Mouse (Mus musculus) kidney, embryonic 15.5 days (tissue): ENCODE results near the gene Loxl3. TPM values are rescaled to one million over a fixed set of nuclear protein-coding genes. Genes with fewer than 3 reads are reported as not detected.

Experiments
- ATAC-seq: fragments of 200-750 bp; cut with Nextera tagmentation; replicated peaks from 2 replicates; pipeline ENCODE4 v1.8.0; 2017; ENCODE audit warnings: moderate TSS enrichment; ENCODE audit not compliant: low FRiP score
- H3K27ac ChIP-seq: fragments of 300-500 bp; sonication (generic); 2 replicates; pipeline ENCODE4 v1.5.1; 2015; ENCODE audit warnings: mild to moderate bottlenecking, inconsistent platforms
- H3K27me3 ChIP-seq: fragments of 300-500 bp; sonication (generic); 2 replicates; pipeline ENCODE4 v1.6.1; 2015; ENCODE audit warnings: inconsistent platforms
- H3K36me3 ChIP-seq: fragments of 300-500 bp; sonication (generic); 2 replicates; pipeline ENCODE4 v1.6.1; 2015; ENCODE audit warnings: inconsistent platforms
- H3K4me1 ChIP-seq: fragments of 300-500 bp; sonication (generic); 2 replicates; pipeline ENCODE4 v1.6.1; 2015; ENCODE audit warnings: inconsistent platforms
- H3K4me2 ChIP-seq: fragments of 300-500 bp; sonication (generic); 2 replicates; pipeline ENCODE4 v1.6.1; 2015; ENCODE audit warnings: moderate library complexity, mild to moderate bottlenecking, inconsistent platforms
- H3K4me3 ChIP-seq: fragments of 300-500 bp; sonication (generic); replicated peaks from 2 replicates; pipeline ENCODE4 v1.5.1; 2015; ENCODE audit warnings: mild to moderate bottlenecking, inconsistent platforms
- H3K9ac ChIP-seq: fragments of 300-500 bp; sonication (generic); 2 replicates; pipeline ENCODE4 v1.6.1; 2015; ENCODE audit warnings: mild to moderate bottlenecking, inconsistent platforms
- H3K9me3 ChIP-seq: fragments of 300-500 bp; sonication (generic); replicated peaks from 2 replicates; pipeline ENCODE4 v1.6.1; 2016; ENCODE audit warnings: inconsistent platforms
- WGBS: fragments of 180-500 bp; shearing (Covaris S2); methylation state at CpG from one replicate; pipeline ENCODE4 v1.1.7; 2015; ENCODE audit warnings: mixed read lengths; 5-methylcytosine and 5-hydroxymethylcytosine counted together
- polyA plus RNA-seq: library from polyadenylated mRNA; unstranded; fragments of >200 nt; fragmentation: Nextera tagmentation; extraction: Ambion mirVana; gene quantifications from 2 replicates; pipeline ENCODE4 v1.2.1, GENCODE M21; 2015

Gene Loxl3
- polyA plus RNA-seq, 1 experiment from 2014 or later: 21.6 TPM

DNA sequence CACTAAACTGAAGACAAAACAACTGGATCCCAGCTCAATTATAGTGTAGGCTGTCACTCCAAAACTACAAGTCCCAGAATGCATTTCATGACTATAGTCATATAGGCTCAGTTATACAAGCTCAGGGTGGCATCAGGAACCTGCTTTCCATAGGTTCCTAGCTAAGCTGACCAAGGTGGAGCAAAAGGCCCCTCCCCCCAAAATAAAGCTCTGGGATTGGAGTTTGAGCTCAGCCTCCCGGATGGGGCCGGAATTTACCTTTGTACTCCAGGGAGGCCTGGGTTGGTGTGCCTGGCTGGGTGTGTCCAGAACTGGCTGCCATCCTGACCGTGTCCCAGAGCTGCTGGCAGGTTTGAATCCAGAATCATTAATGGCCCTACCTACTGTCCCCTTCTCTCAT is 23.8 kb downstream of the Loxl3 start, which contains the start of gene Dqx1:
TSS of gene Dqx1 (plus strand) at position 55 of the 400 bp plus-strand sequence.
- no peak within 1 kb of the TSS; the same call in 1 of the 2 replicates for H3K27ac ChIP-seq
- H3K9me3 ChIP-seq: no peaks in the 10 kb centered on the region
- peaks cover 23% of the 10 kb centered on the region for H3K36me3 ChIP-seq
- peak within 1 kb of the TSS; percentile 14 for H3K4me2 ChIP-seq
- H3K27me3 ChIP-seq: peaks cover 22% of the 10 kb centered on the region
- ATAC-seq: no peak
- WGBS: 40% methylated on average over 3 of the region's 3 CpGs
- H3K4me3 ChIP-seq: peak within 1 kb of the TSS; percentile 16; the same call in 1 of the 2 replicates
- H3K9ac ChIP-seq: no peak within 1 kb of the TSS
- peaks cover 30% of the 10 kb centered on the region for H3K4me1 ChIP-seq

DNA sequence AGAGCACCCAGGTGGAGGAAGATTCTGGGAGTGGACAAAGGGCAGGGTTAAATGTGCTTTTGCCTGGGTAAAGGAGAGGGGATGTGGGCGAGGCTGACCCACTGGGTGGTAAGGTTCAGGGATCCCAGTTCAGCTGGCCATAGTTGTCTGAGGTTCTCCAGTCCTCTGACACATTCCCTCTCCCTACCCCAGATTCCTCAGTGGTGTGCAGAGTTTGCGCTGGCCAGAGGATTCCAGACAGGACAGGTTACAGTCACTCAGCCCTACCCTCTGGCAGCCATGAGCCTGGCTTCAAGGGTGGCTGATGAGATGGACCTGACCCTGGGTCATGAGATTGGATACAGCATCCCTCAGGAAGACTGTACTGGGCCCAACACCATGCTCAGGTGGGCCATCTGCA is 24.8 kb downstream of the Loxl3 start:
- peaks cover 32% of the 10 kb centered on the region for H3K27me3 ChIP-seq
- peaks cover 21% of the 10 kb centered on the region for H3K4me1 ChIP-seq
- peak overlapping the region; percentile 14 for H3K4me2 ChIP-seq
- H3K27ac ChIP-seq: no peak overlapping the region
- H3K36me3 ChIP-seq: peaks cover 23% of the 10 kb centered on the region
- no peak for ATAC-seq
- no peaks in the 10 kb centered on the region for H3K9me3 ChIP-seq
- WGBS: 88% methylated on average over 2 of the region's 2 CpGs
- no peak overlapping the region for H3K4me3 ChIP-seq
- H3K9ac ChIP-seq: no peak overlapping the region

DNA sequence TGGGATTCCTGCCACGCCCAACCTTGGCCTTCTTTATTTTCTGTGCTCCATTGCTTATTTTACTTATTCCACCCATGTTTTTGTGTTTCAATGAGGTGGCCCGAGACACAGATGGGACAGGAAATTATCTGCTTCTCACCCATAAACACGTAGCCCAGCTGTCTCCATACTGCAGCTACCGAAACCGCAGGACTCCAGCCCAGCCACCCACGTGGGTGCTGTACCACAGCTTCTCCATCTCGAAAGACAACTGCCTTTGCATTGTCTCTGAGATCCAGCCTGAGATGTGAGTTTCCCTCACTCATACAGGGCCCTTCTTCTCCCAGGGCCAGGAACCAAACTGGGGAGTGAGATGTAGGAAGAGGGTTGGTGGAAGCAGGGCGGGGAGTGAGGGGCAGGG is 32.0 kb downstream of the Loxl3 start:
- Histone ChIP-seq H3K36me3 (no peaks in the 10 kb centered on the region), H3K27ac (no peak overlapping the region), H3K9ac (no peak overlapping the region), H3K4me2 (no peak overlapping the region), H3K9me3 (no peaks in the 10 kb centered on the region), H3K4me3 (no peak overlapping the region), H3K27me3 (peaks cover 100% of the 10 kb centered on the region), H3K4me1 (peaks cover 28% of the 10 kb centered on the region)
- WGBS: 50% methylated on average over 8 of the region's 8 CpGs
- ATAC-seq: no peak

DNA sequence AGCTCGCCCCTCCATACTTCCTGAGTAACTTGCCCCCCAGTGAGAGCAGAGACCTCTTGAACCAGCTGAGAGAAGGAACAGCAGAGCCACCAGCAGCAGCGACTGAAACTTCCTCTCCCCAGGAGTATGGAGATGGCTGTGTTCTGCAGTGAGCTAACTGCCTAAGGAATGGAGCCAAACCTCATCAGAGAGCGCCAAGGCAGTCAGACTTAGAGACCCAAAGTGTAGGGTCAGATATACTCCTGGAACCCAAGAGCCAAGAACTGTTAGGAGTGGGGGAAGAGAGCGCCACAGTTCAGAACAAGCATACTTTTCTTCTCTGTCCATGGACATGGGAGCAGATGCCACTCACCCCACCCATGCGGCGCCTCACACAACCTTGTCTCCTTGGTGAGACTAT is 32.5 kb downstream of the Loxl3 start:
- ATAC-seq: no peak
- H3K4me2 ChIP-seq: no peak overlapping the region
- WGBS: 30% methylated on average over 6 of the region's 6 CpGs

DNA sequence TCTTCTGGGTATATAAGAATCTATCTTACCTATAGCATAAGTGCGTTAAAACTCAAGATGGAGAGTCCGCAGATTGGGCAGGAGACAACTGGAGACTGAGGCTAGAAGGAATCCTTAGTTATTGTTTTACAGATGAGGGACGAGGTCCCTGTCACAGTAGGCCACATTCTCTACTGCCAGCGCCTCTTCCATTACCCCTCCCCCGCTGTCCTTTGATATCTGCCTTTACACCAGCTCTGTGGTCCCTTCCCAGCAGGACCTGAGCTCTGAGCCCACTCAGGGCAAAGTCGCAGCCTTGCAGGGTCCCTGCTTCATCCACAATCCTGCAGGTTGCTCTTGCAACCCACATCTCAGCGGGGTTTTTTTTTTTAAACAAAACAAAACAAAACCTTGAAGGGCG is 34.2 kb downstream of the Loxl3 start:
- H3K4me2 ChIP-seq: peak overlapping the region; percentile 62
- peak overlapping the region; percentile 41 for H3K4me3 ChIP-seq
- 11% methylated on average over 8 of the region's 8 CpGs for WGBS

More for the DNA sequence above, 32.5 kb downstream of the Loxl3 start:
- Histone ChIP-seq H3K4me3 (no peak overlapping the region), H3K27me3 (peaks cover 100% of the 10 kb centered on the region), H3K27ac (no peak overlapping the region), H3K4me1 (peaks cover 32% of the 10 kb centered on the region), H3K9ac (no peak overlapping the region), H3K9me3 (no peaks in the 10 kb centered on the region), H3K36me3 (no peaks in the 10 kb centered on the region)

DNA sequence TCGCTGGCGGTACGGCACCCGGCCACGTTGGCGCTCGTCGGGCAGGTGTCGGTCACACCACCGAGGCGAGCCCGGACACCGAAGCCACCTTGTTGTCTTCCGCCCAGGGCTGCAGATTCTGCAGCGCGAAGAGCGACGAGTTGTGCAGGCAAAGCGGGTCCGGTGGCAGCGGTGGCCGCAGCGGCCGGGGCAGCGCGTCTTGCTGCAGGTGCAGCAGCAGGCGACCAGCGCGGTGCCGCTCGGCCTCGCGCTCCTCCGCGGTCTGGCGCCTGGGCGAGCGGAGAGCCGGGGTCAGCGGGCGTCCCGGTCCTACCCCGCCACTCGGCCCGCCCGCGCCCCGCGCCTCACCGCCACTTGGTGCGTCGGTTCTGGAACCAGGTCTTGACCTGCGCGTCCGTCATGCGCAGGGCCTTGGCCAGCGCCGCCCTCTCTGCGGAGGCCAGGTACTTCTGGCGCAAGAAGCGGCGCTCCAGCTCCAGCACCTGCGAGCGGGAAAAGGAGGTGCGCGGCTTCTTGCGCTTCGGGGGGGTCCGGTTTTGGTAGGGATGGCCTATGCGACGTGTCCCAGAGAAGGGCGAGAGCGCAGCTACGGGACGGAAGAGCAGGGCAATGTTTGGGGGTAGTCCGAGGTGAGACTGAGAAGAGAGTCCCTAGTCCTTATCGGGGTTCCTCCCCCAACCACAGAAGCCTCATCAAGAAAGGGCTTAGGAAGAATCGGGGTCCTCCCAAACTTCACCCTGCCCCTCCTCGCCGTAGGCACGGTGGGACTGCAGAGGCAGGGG is 34.9 kb downstream of the Loxl3 start:
- ATAC-seq: no peak
- Histone ChIP-seq H3K36me3 (no peaks in the 10 kb centered on the region), H3K9me3 (no peaks in the 10 kb centered on the region), H3K27ac (no peak overlapping the region), H3K4me2 (peak overlapping the region; percentile 62), H3K9ac (no peak overlapping the region), H3K4me1 (peaks cover 33% of the 10 kb centered on the region), H3K27me3 (peaks cover 99% of the 10 kb centered on the region), H3K4me3 (peak overlapping the region; percentile 41)
- WGBS: under 1% methylated on average over 81 of the region's 81 CpGs

More for the DNA sequence above, 34.2 kb downstream of the Loxl3 start:
- peaks cover 100% of the 10 kb centered on the region for H3K27me3 ChIP-seq
- no peak overlapping the region for H3K27ac ChIP-seq
- no peaks in the 10 kb centered on the region for H3K9me3 ChIP-seq
- ATAC-seq: no peak
- no peak overlapping the region for H3K9ac ChIP-seq
- no peaks in the 10 kb centered on the region for H3K36me3 ChIP-seq
- peaks cover 33% of the 10 kb centered on the region for H3K4me1 ChIP-seq

DNA sequence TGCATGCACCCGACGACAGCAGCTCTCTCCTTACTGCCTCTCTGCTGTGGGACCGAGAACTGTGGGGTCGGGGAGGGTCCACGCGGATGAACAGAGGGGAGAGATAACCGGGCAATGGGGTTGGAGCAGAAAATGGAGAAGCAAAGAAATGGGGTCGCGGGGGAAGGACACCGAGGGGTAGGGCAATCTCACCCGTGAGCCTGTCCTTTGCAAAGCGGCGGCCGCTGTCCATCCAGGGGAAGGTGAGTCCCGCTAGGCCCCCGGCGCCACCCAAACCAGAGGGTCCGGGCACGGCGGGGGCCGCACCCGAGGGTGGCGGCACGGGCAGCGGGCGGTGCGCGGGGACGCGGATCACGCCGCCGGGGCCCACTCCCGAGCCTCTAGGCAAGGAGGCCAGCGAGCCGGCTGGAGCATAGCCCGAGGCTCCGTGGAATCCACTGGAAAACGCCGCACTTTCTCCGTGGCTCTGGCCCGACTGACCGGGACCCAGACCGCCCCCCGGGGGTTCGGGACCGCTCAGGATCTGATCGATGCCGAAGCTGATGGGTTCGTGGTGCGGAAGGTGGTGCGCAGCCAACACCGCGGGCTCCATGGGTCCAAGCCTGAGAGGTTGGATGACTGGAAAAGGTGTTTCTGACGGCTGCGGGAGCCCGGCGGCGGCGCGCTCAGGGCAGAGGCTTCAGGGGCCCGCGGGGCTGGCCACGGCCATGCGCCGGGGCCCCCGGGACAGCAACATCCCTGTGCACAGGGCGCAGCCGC is 35.7 kb downstream of the Loxl3 start:
- Histone ChIP-seq H3K27ac (no peak overlapping the region), H3K9me3 (no peaks in the 10 kb centered on the region), H3K9ac (no peak overlapping the region), H3K4me1 (peaks cover 33% of the 10 kb centered on the region), H3K27me3 (peaks cover 99% of the 10 kb centered on the region), H3K4me2 (peak overlapping the region; percentile 62), H3K4me3 (peak overlapping the region; percentile 41), H3K36me3 (no peaks in the 10 kb centered on the region)
- peak; percentile 37; the same call in 1 of the 2 replicates for ATAC-seq
- under 1% methylated on average over 62 of the region's 69 CpGs for WGBS

DNA sequence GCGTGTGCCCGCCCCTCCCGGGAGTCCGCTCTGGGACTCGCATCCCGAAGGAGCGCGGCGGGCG is 36.1 kb downstream of the Loxl3 start, which contains the start of gene Tlx2:
TSS of gene Tlx2 (minus strand) at position 47 of the 64 bp plus-strand sequence.
- H3K4me1 ChIP-seq: peaks cover 33% of the 10 kb centered on the region
- 1% methylated on average over 10 of the region's 10 CpGs for WGBS
- 0 out of 2 replicates have a peak within 1 kb of the TSS, but pooled peaks have one; percentile 4 for H3K27ac ChIP-seq

DNA sequence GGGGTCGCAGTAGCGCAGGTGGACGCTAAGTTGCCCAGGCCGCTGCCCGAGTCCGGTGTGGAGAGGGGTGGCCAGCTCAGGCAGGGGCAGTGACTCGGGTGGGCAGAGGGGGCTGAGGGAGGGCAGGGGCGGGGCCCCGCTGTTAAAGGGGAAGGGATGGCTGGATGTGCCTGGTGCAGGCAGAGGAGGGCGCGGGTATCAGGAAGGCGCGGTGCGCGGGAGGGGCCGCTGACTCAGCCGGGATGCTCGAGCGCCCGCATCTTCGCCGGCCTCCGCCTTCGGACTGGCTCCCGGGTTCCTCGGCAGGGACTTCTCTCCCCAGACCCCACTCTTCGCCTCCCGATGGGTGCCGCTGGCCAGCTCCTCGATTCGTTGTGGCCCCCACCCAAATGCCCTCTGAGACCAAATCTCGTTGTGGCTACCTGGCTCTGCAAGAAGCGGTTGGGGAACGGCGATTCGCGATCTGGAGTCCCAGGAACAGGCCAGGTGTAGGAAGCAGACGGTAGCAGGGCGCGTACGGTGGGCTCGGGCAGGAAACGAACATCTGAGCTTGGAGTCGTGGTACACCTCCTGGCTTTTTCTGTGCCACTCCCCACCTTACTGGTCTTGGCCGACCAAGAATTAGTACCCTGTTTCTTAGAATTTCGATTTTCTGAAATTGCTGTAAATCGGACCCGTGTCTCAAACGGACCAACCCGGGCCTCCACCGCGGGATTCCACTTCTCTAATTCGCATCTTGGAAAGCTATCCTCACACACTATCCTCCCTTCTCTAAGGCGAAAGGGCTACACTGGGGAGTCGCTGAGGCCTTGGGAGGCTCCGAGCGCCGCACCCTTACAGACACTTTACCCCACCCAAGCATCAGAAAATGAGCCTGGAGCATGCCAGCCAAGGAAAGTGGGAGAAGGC is 36.6 kb downstream of the Loxl3 start:
- H3K9me3 ChIP-seq: no peaks in the 10 kb centered on the region
- no peak overlapping the region for H3K9ac ChIP-seq
- ATAC-seq: peak; percentile 37; the same call in 1 of the 2 replicates
- no peaks in the 10 kb centered on the region for H3K36me3 ChIP-seq
- peak overlapping the region; percentile 41 for H3K4me3 ChIP-seq
- H3K27ac ChIP-seq: no peak overlapping the region
- H3K27me3 ChIP-seq: peaks cover 99% of the 10 kb centered on the region
- peak overlapping the region; percentile 62 for H3K4me2 ChIP-seq
- peaks cover 33% of the 10 kb centered on the region for H3K4me1 ChIP-seq
- under 1% methylated on average over 58 of the region's 58 CpGs for WGBS

More for the DNA sequence above, 36.1 kb downstream of the Loxl3 start, which contains the start of gene Tlx2:
- no peaks in the 10 kb centered on the region for H3K9me3 ChIP-seq
- H3K27me3 ChIP-seq: peaks cover 99% of the 10 kb centered on the region
- peak within 1 kb of the TSS; percentile 62 for H3K4me2 ChIP-seq
- no peaks in the 10 kb centered on the region for H3K36me3 ChIP-seq
- ATAC-seq: no peak
- no peak within 1 kb of the TSS for H3K9ac ChIP-seq
- H3K4me3 ChIP-seq: peak within 1 kb of the TSS; percentile 41

DNA sequence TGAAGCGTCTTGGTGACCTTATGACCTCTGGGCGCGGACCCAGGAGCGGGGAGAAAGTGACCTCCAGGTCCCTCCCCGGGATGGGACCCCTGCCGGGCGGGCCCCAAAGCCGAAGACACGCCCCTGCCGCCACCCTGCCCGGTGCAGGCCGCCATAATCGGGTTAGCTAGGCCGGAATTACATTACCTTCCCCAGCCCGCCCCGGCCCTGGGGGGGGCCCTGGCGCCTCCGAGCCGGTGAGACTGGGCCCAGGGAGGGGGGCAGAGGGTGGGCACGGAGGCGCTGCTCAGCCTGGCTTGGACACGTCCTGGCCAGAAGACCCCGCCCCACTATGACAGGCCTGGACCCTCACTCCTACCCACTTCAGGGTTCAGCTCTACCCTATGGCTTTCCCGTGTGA is 37.2 kb downstream of the Loxl3 start:
- Histone ChIP-seq H3K4me1 (peaks cover 33% of the 10 kb centered on the region), H3K27ac (0 out of 2 replicates have a peak overlapping the region, but pooled peaks have one; percentile 4), H3K36me3 (no peaks in the 10 kb centered on the region), H3K9me3 (no peaks in the 10 kb centered on the region), H3K9ac (no peak overlapping the region), H3K4me3 (peak overlapping the region; percentile 41), H3K4me2 (peak overlapping the region; percentile 62), H3K27me3 (peaks cover 99% of the 10 kb centered on the region)
- 2% methylated on average over 24 of the region's 24 CpGs for WGBS
- ATAC-seq: peak; percentile 23; the same call in 1 of the 2 replicates

DNA sequence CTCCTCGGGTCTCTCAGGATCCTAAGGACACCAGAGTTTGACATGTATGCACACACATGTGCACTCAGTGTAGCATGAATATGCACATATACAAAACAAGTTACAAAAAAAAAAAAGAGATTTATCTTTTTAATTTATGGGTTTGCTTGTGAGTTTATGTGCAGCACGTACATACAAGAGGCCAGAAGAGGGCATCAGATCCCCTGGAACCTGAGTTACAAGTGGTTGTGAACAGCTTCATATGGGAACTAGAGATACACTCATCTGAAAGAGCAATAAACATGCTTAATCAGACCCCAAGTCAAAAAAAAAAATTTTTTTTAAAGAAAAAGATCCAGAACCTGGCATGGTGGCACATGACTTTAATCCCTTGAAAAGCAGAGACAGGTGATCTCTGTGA is 41.0 kb downstream of the Loxl3 start:
- H3K36me3 ChIP-seq: peaks cover 4% of the 10 kb centered on the region
- peaks cover 72% of the 10 kb centered on the region for H3K27me3 ChIP-seq
- ATAC-seq: no peak
- peaks cover 36% of the 10 kb centered on the region for H3K4me1 ChIP-seq
- 30% methylated on average over 2 of the region's 2 CpGs for WGBS
- no peak overlapping the region for H3K4me3 ChIP-seq
- no peak overlapping the region for H3K4me2 ChIP-seq
- H3K9ac ChIP-seq: no peak overlapping the region
- H3K9me3 ChIP-seq: no peaks in the 10 kb centered on the region
- no peak overlapping the region for H3K27ac ChIP-seq
